9 mouse cellular contexts compared by ENCODE assay signal in genomic region chr15:9073067-9073608, GRCm38 (mm10). TPM values are rescaled to one million over a fixed set of nuclear protein-coding genes. Genes with fewer than 3 reads are reported as not detected.
DNase-seq lines count a peak whose midpoint lies in the region; ATAC-seq and TF ChIP-seq lines count a peak whose summit lies in the region.
"Had no signal": no experiment of that assay in that cellular context is flagged by ENCODE, and none has a peak within 500 bp of the region (broad histone marks: within the 10 kb centered on the region; RNA-seq: fewer than 3 reads in every experiment).

No protein-coding gene starts in this region.

- H3K4me3 ChIP-seq in lung, embryonic 15.5 days, result peak overlapping the region; percentile 80
- peak overlapping the region; percentile 93 for H3K4me3 ChIP-seq in embryonic facial prominence, embryonic 15.5 days (replicated peaks)
- peak overlapping the region; percentile 95 for H3K4me3 ChIP-seq in intestine, postnatal 0 days (ENCODE audit: low read depth, low read length)
- peak overlapping the region; percentile 93; the same call in 1 of the 2 replicates for H3K4me3 ChIP-seq in neural tube, embryonic 14.5 days (ENCODE audit: low read depth, low read length)

- H3K36me3 ChIP-seq in lung, embryonic 15.5 days, result no peaks in the 10 kb centered on the region
- H3K36me3 ChIP-seq in embryonic facial prominence, embryonic 15.5 days, result no peaks in the 10 kb centered on the region
- no peaks in the 10 kb centered on the region for H3K36me3 ChIP-seq in intestine, postnatal 0 days (ENCODE audit: control insufficient read depth, insufficient read depth)
- H3K36me3 ChIP-seq in neural tube, embryonic 14.5 days (ENCODE audit: control insufficient read depth, insufficient read depth, low read length), result no peaks in the 10 kb centered on the region

- H3K9me3 ChIP-seq in lung, embryonic 15.5 days, result no peaks in the 10 kb centered on the region
- H3K9me3 ChIP-seq in embryonic facial prominence, embryonic 15.5 days (replicated peaks), result no peaks in the 10 kb centered on the region
- no peaks in the 10 kb centered on the region for H3K9me3 ChIP-seq in intestine, postnatal 0 days (ENCODE audit: control insufficient read depth)
- H3K9me3 ChIP-seq in neural tube, embryonic 14.5 days (ENCODE audit: control insufficient read depth, low read length), result no peaks in the 10 kb centered on the region

- H3K27ac ChIP-seq in lung, embryonic 15.5 days, result peak overlapping the region; percentile 93
- H3K27ac ChIP-seq in embryonic facial prominence, embryonic 15.5 days (replicated peaks), result peak overlapping the region; percentile 93
- peak overlapping the region; percentile 57; the same call in 1 of the 2 replicates for H3K27ac ChIP-seq in intestine, postnatal 0 days (ENCODE audit: low read depth, low read length)
- no peak overlapping the region for H3K27ac ChIP-seq in neural tube, embryonic 14.5 days (ENCODE audit: low read depth, low read length)

- H3K4me1 ChIP-seq in lung, embryonic 15.5 days, result peaks cover 52% of the 10 kb centered on the region
- peaks cover 40% of the 10 kb centered on the region for H3K4me1 ChIP-seq in embryonic facial prominence, embryonic 15.5 days
- peaks cover 9% of the 10 kb centered on the region for H3K4me1 ChIP-seq in intestine, postnatal 0 days (replicated peaks; ENCODE audit: control insufficient read depth, insufficient read depth, low read length)
- peaks cover 12% of the 10 kb centered on the region; the same call in 1 of the 2 replicates for H3K4me1 ChIP-seq in neural tube, embryonic 14.5 days (ENCODE audit: control insufficient read depth, insufficient read depth, low read length)

- peak overlapping the region; percentile 19; the same call in 1 of the 2 replicates for H3K9ac ChIP-seq in lung, embryonic 15.5 days
- H3K9ac ChIP-seq in embryonic facial prominence, embryonic 15.5 days, result no peak overlapping the region
- H3K9ac ChIP-seq in intestine, postnatal 0 days (ENCODE audit: low read depth, low read length), result peak overlapping the region; percentile 31; the same call in 1 of the 2 replicates
- H3K9ac ChIP-seq in neural tube, embryonic 14.5 days (replicated peaks; ENCODE audit: low read depth, low read length), result no peak overlapping the region; the same call in 1 of the 2 replicates

- H3K4me2 ChIP-seq in lung, embryonic 15.5 days, result peak overlapping the region; percentile 77
- H3K4me2 ChIP-seq in embryonic facial prominence, embryonic 15.5 days (replicated peaks), result peak overlapping the region; percentile 67
- H3K4me2 ChIP-seq in intestine, postnatal 0 days (replicated peaks; ENCODE audit: low read depth), result peak overlapping the region; percentile 85
- peak overlapping the region; percentile 67 for H3K4me2 ChIP-seq in neural tube, embryonic 14.5 days (ENCODE audit: low read depth, low read length)

- no peak for TF ChIP-seq CTCF in intestine, postnatal 0 days (IDR thresholded peaks at IDR 0.05; ENCODE audit: low read depth)

- WGBS in lung, embryonic 15.5 days, result 18% methylated on average over 12 of the region's 12 CpGs
- WGBS in embryonic facial prominence, embryonic 15.5 days, result 43% methylated on average over 12 of the region's 12 CpGs
- 14% methylated on average over 12 of the region's 12 CpGs for WGBS in intestine, postnatal 0 days
- WGBS in neural tube, embryonic 14.5 days, result 61% methylated on average over 12 of the region's 12 CpGs

- ATAC-seq in lung, embryonic 15.5 days (ENCODE audit: borderline replicate concordance, extremely low read depth, low FRiP score, low TSS enrichment), result no peak
- no peak for ATAC-seq in embryonic facial prominence, embryonic 15.5 days (ENCODE audit: insufficient number of reproducible peaks, low FRiP score, low TSS enrichment, low read depth)
- ATAC-seq in intestine, postnatal 0 days, result no peak
- no peak for ATAC-seq in neural tube, embryonic 14.5 days (ENCODE audit: low read depth)
- ATAC-seq in monocyte, adult 5-6 weeks (replicated peaks; ENCODE audit: insufficient number of reproducible peaks, low FRiP score, low TSS enrichment, poor library complexity, severe bottlenecking), result no peak

- H3K27me3 ChIP-seq in lung, embryonic 15.5 days, result no peaks in the 10 kb centered on the region
- H3K27me3 ChIP-seq in embryonic facial prominence, embryonic 15.5 days, result 0 out of 2 replicates have a peak, but pooled peaks cover 3% of the 10 kb centered on the region
- H3K27me3 ChIP-seq in intestine, postnatal 0 days (replicated peaks; ENCODE audit: control insufficient read depth, insufficient read depth, low read length), result no peaks in the 10 kb centered on the region
- no peaks in the 10 kb centered on the region for H3K27me3 ChIP-seq in neural tube, embryonic 14.5 days (ENCODE audit: control insufficient read depth, insufficient read depth, low read length)

- no peak for DNase-seq in lung, postnatal 10 days
- no peak for DNase-seq in spleen, postnatal 36 days (ENCODE audit: low spot score in 2 of 2)
- DNase-seq in layer of hippocampus, postnatal 36 days, result no peak
- DNase-seq: kidney, adult 18-20 months had no signal

RNA-seq across cellular contexts. Expression of gene Nadk2, which starts 2.1 kb away (rescaled TPM):
- polyA plus RNA-seq in lung, embryonic 15.5 days (2015; fragmentation: Nextera tagmentation; extraction: Ambion mirVana), result 33.0 and 35.6 TPM in 2 replicates
- 24.5 and 25.2 TPM in 2 replicates for polyA plus RNA-seq in embryonic facial prominence, embryonic 15.5 days (2015; fragmentation: Nextera tagmentation; extraction: Ambion mirVana)
- polyA plus RNA-seq in intestine, postnatal 0 days (2015; fragmentation: Nextera tagmentation; extraction: Ambion mirVana), result 37.3 and 38.8 TPM in 2 replicates
- polyA plus RNA-seq in neural tube, embryonic 14.5 days (2014; fragmentation: Nextera tagmentation; extraction: Ambion mirVana), result 37.6 and 37.7 TPM in 2 replicates
- total RNA-seq in monocyte, adult 5-6 weeks (2017), result 29.7 to 32.9 TPM (median 31.5 TPM) in 3 replicates
- total RNA-seq in layer of hippocampus, postnatal 36 days (2021), result 10 to 100 TPM; 68.6 to 70.3 TPM

Comparison
In these comparisons a context has a peak if more than half of its experiments do, and no peak if none do; other contexts are left out.
1. H3K9ac ChIP-seq: peak in lung, embryonic 15.5 days (single experiment) and intestine, postnatal 0 days (single experiment); none in embryonic facial prominence, embryonic 15.5 days (single experiment) and neural tube, embryonic 14.5 days (single experiment).
2. Peak in every context shown above with its lines, with median percentiles within 50 percentile points of each other: H3K4me2 ChIP-seq and H3K4me3 ChIP-seq.